Mouse (Mus musculus) T-helper 17 cell (primary cell): ENCODE measurements at regions not wholly inside any gene's neighbourhood (a gene's known extent, or its start where the extent isn't known, plus 50 kb on each side); places are given as distances from the start of the nearest gene placed in this dataset.

Experiments
- in situ Hi-C, 2 experiments: fragments of 300-600 bp; cut with MboI, MseI; formaldehyde crosslinking; loops; 1 replicate in 1 of 2; 2 replicates in 1 of 2; pipeline ENCODE4 v1.15.1; 2025; ENCODE audit warnings: high pct_unique_total_duplicates in 2 of 2

DNA sequence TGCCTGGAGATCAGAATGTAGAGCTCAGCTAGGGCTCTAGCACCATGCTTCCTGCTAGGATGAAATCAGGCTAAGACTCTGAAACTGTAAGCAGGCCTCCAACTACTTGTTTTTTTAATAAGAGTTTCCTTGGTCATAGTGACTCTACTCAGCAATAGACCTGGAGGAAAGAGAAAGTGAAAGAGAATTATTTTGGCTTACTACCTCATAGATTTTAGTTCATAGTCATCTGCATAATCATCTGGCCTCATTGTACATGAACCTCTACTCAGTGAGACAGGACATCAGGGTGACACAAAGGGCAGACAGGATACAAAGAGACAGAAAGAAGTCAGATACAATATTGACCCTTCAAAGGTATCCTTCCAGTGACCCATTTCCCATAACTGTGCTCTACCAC is 156.3 kb upstream of the Klf6 start:
- in situ Hi-C loops, result loop anchor here in 1 of 2 experiments (5.0 kb wide), 1 partner anchor 62 kb away; no protein-coding TSS in a partner anchor

DNA sequence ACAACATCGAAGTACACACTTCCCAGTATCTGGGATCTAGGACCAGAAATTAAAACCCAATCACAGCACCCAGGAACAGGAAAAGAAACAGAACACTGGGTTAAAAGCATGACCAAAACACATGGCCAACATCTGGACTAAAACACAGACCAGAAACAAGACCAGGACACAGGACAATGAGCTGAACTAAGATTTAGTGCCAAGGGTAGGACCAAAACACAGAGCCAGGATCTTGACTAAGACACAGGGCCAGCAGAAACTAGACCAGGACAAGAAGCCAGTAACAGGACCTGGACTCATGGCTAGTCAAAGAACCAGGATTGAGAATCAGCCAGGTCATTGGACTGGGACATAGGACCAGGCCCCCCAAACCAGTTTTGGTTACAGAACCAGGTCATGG is 149.6 kb upstream of the Klf6 start:
- in situ Hi-C loops, result loop anchor here (5.0 to 10.0 kb wide), 2 partner anchors 151 to 153 kb away; partner anchors contain the start of gene Klf6 (in 2 of the 2)

DNA sequence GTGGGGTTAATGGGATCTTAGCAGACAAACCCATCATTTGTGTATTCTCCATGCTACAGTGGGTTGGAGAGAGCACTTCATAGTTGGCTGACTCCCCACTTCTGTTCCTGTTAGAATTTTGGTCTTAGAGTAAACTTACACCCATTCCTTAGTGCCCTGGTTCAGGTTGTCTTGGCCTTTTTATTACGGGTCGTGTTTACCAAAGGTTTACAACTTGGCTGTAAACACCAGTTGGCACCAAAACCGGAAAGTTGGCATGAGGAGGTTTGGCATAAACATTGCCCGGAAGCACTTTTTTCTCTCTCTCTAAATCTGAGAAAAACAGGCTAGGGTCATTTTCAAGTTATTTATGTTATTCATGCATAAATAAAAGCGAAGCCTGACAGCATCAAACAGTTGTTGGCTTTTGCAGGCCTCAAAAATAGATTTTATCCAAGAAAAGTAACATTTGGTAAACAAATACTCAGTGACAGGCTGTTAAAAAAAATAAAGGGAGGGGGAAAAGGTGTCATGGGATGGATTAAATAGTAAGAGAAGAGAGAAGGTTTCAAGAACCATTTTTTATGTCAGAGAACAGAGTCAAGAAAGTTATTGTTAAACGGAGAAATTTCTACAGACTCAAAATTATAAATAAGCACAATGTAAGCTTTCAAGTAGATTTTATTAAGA is 148.0 kb upstream of the Klf6 start:
- in situ Hi-C loops, result loop anchor here (5.0 to 10.0 kb wide), 2 partner anchors 149 to 151 kb away; partner anchors contain the start of gene Klf6 (in 2 of the 2)

DNA sequence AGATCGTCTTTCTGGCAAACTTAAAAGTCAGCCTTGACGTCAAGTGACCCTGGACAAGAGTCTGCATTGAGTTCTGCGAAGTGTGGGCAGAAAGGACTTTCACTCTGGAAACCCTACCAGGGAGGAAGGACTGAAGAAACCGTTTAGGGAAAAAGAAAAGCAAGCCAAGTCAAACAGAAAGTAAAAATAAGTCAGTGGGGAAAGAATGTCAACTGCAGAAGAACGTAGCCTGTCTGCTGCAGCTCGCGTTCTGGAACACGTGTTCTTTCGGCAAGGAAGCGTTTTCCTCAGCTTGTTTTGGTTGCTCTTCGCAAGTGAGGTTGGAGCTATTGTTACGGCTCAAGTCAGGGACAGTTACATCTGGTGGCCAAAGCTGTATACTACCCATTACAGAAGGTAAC is 147.1 kb upstream of the Klf6 start:
- in situ Hi-C loops, result loop anchor here (5.0 to 10.0 kb wide), 2 partner anchors 148 to 151 kb away; partner anchors contain the start of gene Klf6 (in 2 of the 2)

DNA sequence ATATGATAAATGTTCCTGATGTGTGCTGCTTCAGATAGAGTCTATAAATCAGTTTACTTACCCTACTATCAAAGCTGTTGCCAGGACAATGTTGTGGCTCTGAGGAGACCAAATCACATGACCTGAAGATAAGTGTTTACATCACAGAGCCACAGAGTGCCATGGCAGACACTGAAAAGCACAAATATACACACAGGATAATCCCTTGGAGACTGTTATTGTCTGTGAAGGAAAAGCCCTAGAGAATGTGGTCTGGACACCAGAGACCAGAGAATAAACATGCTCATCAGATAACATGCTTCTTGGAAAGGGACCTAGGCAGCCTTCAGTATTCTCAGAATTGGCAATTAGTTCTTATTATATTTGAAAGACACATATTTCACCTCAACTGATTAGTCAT is 146.5 kb upstream of the Klf6 start:
- in situ Hi-C loops, result loop anchor here (5.0 to 10.0 kb wide), 4 partner anchors 53 to 758 kb away; partner anchors contain the start of gene Klf6 (in 2 of the 2)

DNA sequence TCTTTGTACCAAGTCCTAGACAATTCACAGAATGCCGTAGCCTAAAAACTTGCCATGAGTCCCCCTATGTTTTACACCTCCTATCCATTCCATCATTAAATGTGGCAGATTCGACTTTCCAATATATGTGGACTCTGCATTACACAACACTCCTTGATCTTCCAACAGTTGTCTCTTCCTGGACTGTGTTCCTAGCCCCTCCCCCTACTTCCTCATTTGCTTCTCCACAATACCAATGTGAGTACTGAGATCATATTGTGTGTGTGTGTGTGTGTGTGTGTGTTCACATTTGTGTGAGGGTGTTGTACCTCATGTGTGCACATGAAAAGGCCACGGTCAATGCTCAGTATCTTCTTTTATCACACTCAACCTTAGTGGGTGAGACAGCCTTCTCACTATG is 144.5 kb upstream of the Klf6 start:
- in situ Hi-C loops, result loop anchor here (5.0 to 10.0 kb wide), 3 partner anchors 51 to 756 kb away; partner anchors contain the start of gene Klf6 (in 1 of the 2)

DNA sequence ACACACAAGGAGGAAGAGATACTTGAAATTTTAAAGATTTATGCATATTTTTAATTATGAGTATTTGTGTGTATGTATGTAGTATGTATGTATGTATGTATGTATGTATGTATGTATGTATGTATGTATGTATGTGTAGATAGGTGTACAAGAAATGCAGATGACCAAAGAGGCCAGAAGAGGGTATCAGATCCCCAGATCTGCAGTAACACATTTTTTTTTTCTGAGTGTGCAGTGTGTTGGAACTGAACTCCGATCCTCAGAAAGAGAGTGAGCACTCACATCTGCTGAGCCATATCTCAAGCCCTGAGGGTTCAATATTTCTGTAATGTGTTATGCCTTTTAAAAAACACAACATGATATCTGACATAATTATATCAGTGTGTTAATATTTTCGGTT is 138.0 kb upstream of the Klf6 start:
- in situ Hi-C loops, result no loop called here

DNA sequence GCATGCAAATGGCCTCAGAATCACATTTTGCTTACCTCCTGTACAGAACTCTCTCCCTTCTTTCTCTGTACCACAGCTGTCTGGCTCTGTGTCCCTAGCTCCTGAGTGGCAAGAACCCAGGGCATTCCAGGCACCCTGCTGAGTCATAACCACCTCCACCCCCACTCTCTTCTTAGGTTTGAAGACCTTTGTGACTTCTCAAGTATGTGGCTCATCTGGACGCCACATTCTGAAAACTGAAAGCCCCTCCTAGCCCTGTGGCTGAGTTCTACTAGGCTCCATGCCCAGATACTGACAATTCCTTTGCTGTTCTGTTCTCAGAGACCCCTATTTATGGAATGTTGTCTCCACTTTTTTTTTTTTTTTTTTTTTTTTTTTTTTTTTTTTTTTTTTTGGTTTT is 136.9 kb upstream of the Klf6 start:
- in situ Hi-C loops, result no loop called here

DNA sequence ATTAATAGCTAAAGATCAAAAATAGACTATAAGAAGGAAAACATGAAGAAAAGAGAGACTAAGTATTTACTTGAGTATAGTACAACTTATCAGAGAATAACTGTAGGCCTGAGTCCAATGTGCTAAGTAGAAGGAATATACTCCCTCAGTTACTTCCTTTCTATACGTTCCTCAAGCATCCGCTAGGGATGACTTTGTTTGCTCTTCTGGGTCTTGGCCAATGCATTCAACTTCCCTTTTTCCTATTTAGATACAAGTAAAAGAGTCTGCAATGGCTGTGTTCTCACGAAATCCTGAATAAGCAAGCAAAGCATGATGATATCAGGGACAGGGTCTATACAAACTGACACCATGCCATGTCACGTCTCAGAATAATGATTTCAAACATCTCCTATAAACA is 135.3 kb upstream of the Klf6 start:
- in situ Hi-C loops, result loop anchor here in 1 of 2 experiments (25.0 kb wide), 1 partner anchor 789 kb away; no protein-coding TSS in a partner anchor

DNA sequence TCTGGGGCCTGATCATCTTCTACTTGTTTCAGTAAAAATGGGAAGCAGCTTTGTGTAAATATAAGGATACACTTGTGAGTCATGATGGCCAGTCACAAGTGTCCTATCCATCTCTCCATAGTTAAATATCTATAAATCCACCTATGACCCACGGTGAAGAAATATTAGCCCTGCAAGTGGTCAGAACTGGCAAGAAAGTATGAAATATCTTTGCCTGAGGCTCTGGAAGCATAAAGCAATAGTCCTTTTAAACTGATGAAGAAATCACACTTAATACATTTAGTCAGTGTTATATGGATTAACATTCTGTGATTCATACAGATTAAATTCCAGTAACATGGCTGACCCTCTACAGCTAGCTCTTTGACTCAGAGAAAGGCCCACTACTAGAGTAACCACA is 134.8 kb upstream of the Klf6 start:
- in situ Hi-C loops, result loop anchor here in 1 of 2 experiments (25.0 kb wide), 1 partner anchor 789 kb away; no protein-coding TSS in a partner anchor

DNA sequence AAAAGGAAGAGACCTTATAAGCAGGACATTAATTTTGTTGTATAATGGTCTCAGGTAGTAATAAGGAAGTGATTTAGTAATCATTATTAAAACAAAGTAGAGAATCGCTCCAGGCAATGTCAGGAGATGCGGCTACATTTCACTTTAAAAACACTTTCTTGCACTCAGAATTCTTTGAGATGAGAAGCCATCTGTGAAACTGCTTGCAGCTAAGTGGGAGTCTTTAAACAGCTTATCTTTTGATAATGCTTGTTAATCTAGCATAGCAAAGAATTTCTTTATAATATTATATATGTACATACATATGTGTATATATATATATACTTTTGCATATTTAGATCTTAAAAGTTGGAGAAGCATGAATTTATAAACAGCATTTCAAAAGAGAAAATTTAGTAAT is 133.1 kb upstream of the Klf6 start:
- in situ Hi-C loops, result loop anchor here in 1 of 2 experiments (25.0 kb wide), 1 partner anchor 791 kb away; no protein-coding TSS in a partner anchor

DNA sequence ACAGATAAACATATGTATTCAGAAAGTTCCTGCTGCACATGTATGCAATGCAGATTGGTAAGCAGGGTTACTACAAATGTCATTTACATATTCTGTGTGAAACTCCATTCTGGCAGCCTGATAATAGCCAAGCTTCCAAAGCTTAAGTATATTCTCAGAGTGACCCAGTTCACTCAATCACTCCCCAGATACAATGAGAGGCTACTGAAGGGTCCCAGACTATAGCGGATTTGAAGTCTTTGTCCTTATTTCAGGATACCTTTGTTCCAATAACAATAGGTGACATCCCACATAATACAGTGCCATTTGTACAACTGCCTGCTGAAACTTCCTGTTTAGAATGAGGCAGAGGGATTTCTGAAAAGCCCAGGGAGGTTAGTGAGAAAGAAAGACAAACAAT is 132.5 kb upstream of the Klf6 start:
- in situ Hi-C loops, result loop anchor here in 1 of 2 experiments (25.0 kb wide), 1 partner anchor 792 kb away; no protein-coding TSS in a partner anchor

DNA sequence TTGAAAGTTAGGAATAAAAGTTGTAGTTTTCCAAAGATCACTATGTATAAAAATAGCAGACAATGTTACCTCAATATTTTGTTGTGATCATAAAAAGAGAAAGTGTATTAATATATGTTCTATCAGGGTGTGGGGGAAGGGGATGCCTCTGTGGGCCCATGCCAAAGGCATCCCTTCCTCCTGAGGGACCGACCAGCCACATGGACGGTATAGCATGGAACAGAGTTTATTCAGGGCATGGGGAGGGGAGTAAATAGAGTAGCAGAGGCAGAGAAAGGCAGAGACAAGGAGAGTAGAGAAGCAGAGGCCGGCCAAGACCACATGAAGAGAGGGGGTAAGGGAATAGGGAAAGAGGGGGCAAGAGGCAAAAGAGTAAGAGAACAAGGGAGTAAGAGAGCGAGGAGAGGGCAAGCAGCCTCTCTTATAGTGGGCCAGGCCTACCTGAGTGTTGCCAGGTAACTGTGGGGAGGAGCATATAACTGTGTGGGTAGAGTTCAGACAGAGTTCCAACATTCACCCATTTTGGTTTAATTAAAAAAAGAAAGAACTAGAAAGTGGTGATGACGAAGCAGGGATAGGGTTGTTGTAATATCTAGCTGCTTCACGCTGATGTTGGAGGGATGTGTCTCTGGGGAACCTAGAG is 131.7 kb upstream of the Klf6 start:
- in situ Hi-C loops, result loop anchor here in 1 of 2 experiments (25.0 kb wide), 1 partner anchor 792 kb away; no protein-coding TSS in a partner anchor

DNA sequence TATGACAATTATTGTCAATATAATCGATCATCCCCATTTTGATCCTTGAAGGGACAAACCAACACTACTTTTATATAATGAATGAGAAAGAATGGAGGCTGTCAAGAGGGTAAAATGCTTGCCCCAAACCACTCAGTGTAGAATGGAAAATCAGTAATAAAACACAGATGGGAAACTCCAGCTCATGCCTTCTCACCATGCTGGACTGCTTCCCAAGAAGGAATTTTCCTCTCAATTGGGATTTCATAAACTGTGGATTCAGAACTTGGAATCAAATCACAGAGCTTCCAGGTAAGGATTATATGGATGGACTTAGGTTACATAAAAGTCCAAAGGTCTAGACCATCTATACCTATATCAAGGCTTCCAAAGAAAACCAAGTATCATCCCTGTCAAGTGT is 129.1 kb upstream of the Klf6 start:
- in situ Hi-C loops, result loop anchor here in 1 of 2 experiments (25.0 kb wide), 1 partner anchor 795 kb away; no protein-coding TSS in a partner anchor

DNA sequence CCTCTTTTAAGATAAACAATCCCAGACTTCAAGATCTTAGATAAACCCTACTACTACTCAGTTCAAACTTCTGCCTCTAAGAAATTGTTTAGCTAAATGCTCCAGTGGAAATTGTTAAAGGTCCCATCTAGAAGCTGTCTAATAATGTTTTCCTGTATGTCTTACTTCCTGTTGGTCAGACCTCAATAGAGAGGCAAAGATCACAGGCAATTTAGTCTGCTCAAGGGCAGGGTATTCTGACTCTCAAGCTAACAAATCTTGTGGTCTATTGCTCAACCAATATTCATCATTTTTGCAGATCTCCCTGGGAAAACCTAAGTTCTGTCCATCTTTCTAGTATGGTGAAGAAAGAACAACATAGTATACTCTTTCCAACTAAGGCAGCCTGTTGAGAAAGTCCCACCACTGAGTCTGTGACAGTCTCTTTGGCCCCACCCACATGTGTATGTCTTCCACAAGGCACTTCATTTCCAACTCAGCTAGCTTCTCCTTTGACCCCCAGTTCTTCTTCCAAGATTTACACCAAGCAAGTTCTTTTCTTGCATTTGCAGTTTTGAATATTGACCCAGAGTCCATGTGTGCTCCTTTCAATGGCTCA is 126.2 kb upstream of the Klf6 start:
- in situ Hi-C loops, result loop anchor here in 1 of 2 experiments (25.0 kb wide), 1 partner anchor 798 kb away; no protein-coding TSS in a partner anchor

DNA sequence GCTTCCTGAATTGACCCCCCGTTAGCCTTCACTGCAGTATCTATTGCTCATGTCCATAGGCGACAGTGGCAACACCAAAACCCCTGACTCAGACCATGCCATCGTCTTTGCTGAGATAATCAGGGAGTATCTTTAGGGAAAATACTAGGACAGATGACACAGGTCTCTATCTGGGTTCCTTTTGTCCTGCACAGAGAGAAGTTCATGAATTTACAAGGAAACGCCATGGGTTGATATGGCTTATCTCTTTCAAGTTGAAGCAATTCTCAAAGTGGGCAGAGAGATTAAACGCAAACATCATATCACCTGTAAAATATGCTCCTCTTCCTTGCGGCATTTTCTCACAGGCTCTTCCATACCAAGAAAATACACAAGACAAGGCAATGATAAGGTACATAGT is 124.8 kb upstream of the Klf6 start:
- in situ Hi-C loops, result loop anchor here in 1 of 2 experiments (25.0 kb wide), 1 partner anchor 799 kb away; no protein-coding TSS in a partner anchor

DNA sequence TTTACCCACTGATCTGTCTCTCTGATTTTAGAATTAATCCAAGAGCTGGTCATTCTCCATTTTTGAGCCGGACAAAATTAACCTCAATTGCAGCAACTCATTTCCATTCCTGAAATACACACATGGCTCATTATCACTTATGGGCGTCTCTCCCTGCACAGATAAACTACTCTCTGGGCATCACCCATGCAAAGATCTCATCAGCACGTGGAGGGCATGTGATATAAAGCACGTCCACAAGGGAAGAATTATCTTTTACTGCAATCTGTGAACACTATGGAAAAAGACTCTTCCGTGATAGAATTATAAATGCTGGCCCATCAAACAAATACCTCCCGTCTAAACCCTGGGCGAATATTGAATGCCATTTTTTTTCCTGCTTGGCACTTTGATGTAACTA is 124.1 kb upstream of the Klf6 start:
- in situ Hi-C loops, result loop anchor here in 1 of 2 experiments (25.0 kb wide), 1 partner anchor 800 kb away; no protein-coding TSS in a partner anchor

DNA sequence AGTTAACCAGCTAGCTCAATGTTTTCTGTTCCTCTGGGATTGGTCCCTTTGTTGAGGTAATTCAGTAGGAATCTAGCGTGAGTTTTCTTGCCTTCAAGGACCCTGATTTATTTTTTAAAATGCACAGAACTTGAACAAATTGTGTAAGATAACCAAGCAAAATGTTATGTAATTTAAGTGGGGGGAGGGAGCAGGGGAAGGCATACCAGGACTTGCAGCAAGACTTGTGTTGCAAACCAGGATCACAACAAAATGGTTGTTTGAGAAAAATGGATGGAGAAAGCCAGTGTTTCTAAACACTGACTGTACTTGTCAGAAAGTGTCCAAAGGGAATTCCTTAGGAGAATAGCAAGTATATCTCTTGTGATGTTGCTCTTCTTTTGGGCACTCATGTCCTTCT is 120.5 kb upstream of the Klf6 start:
- in situ Hi-C loops, result loop anchor here in 1 of 2 experiments (25.0 kb wide), 1 partner anchor 804 kb away; no protein-coding TSS in a partner anchor

DNA sequence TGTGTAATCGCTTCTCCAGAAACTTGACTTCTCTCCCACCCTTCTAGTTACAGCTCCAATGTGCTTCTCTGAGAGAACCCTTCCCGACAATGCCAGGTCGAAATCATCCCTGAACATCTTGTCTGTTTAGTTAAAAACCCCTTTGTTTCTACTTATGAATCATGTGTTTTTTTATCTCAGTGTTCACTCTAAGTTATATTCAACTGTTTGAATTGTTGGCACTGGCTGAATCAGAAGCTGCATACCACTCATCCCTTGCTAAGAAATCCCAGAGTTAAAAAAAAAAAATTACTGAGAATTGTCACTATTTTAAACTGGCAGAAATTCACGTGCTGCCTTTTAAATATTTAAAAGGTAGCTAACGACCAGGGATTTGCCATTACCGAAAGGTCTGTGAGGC is 116.3 kb upstream of the Klf6 start:
- in situ Hi-C loops, result loop anchor here in 1 of 2 experiments (25.0 kb wide), 1 partner anchor 808 kb away; no protein-coding TSS in a partner anchor

DNA sequence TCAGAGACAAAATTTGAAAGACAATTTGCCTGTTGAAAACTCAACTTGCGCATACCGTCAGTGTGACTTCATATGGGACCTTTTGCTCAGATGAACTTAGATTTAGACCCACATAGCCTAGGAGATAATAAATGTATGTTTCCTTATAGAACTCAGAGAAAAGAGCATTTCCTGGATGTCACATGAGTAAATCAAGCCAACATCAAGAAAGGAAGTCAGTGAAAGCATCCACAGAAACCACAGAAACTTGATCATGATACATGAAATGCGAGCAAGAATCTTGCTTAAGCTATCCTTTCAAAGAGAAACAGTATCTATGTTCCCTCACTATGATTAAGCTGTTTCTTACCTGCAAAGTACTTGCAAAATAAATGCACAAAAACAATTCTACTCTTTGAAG is 104.1 kb upstream of the Klf6 start:
- in situ Hi-C loops, result loop anchor here in 1 of 2 experiments (10.0 kb wide), 1 partner anchor 172 kb away; no protein-coding TSS in a partner anchor

DNA sequence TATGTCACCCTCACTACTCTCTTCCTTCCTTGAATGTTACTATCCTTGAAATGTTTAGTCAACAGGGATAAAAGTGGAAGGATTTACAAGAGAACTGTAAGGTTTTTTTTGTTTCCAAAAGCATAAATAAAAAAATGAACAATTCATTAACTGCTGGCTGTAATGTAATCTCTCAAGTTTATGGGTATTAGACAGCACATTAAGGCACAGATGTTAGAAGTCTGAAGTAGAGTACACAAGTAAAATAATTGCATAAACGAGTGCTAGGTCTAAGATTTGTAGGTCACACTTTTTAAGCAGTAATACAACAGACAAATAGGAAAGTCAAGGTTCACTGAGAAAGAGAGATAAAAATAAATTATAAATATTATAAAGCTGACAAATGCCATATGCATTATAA is 103.3 kb upstream of the Klf6 start:
- in situ Hi-C loops, result loop anchor here in 1 of 2 experiments (10.0 kb wide), 1 partner anchor 173 kb away; no protein-coding TSS in a partner anchor
